Mouse (Mus musculus) thymus, postnatal 36 days (tissue): ENCODE results near the gene Pitpnm3.
"Not testable (repeated sequence)": the region's sequence is repeated elsewhere in the genome, so short reads cannot be mapped to it uniquely, and the experiment has no call there.

Experiments
- DNase-seq, 2 experiments: peaks; one replicate each; pipeline ENCODE4 v3.0.0; 2022; ENCODE audit warnings: mixed read lengths in 2 of 2

The Pitpnm3 gene

GRCm38 (mm10) chr11:72135383-72136158 is at the start of gene Pitpnm3:
Pitpnm3 (minus strand) TSS chr11:72135778.
- DNase-seq: no peak

DNA sequence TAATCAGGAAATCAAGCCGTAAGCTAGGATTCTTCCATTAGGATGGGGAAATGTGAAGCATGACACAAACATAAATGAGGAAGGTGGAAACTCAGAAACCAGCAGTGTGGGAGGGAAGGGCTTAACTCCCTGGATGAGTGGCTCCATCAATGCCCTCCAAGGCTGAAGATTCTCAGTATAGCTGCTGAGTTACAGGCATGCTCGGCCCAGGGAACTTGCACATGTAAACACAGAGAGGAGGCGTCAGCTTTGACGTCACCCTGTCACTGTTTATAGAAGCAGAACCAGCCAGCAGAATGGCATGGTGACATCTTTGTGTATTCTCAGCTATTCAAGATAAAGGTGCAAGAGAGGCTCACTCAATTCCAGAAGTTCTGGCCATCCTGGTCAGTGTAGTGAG is 48.7 kb upstream of the Pitpnm3 start:
- DNase-seq: no peak

DNA sequence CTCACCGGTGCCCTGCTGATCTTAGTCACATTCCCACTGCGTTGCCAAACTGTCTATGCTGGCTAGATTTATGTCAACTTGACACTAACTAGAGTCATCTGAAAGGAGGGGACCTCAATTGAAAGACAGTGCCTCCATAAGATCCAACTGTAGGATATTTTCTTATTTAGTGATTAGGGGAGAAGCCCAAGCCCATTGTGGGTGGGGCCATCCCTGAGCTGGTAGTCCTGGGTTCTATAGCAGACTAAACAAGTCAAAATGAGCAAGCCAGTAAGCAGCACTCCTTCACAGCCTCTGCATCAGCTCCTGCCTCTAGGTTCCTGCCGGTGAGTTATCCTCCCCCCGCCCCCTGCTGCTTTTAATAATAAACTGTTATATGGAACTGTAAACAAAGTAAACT is 45.6 kb upstream of the Pitpnm3 start:
- DNase-seq: no peak

DNA sequence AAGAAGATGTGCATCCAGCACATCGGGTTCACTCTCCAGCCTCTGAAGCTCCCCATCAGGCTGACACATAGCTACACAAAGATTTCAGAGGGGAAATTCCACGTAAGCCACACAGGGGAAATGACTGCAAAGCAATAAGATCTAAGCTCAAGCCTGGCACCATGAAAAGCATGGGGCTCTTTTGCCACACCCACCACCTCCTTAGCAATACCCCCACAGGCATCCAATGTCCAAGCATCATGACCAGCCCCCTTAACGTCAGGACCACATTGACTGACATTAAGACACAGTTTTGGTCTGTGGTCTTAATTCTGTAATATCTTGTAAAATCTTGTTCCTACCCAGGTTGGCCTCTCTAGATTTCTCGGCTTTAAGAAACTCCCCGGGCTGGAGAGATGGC is 45.0 kb upstream of the Pitpnm3 start:
- no peak for DNase-seq

DNA sequence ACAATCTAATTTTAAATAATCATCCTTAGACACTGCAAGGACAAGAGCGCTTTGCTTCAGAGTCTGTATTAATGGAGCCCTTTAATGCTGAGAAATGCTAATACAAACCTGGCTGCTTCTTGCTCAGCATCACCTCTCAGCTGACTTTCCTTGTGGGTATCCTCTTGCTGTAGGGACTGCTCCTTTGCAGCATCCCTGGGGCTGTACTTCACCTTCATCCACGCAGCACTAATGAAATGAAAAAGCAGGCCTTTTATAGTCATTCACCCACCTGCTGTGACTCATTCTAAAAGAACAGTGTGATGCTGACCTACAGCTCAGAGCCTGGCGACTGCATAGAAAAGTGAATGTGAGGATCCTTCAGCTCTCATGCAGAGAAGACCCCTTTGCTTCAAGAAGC is 41.0 kb upstream of the Pitpnm3 start:
- no peak for DNase-seq

DNA sequence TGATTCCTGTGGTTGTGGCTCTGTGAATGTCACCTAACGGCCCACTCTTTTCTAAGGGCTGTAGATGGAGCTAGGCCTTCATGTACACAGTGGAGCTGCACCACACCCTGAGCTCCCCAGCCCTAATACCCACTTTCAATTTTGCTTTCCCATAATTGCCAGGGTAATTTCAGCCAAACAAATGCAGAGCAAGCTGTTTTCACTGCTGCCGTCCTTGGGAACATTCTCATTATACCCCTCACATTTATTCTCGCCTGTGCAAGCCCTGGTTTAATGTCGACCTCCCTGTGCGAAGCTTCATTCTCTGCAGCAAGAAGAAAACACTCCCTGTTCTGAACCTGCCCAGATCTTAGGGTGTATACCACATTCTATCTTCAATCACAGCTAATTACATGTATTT is 40.4 kb upstream of the Pitpnm3 start:
- DNase-seq: no peak

GRCm38 (mm10) chr11:72174721-72175120 is 39.1 kb upstream of the Pitpnm3 start:
- DNase-seq: no peak

DNA sequence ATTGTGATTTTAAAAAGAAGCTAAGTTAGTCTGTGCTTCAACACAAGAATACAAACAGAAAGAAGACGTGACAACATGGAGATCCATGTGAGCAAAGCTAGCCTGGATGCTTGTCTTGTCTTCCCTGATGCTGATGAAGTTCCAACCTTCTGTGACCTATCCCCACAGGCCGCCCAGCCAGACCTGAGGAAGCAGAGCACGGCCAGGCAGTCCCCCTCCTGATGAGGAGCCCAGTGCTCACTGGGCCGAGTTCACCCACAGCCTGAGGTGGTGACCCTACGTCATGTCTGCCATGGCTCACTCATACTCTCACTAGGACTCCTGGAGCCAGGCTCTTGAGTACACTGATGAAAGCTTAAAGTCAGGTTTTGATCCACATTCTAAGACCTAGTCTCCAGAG is 37.9 kb upstream of the Pitpnm3 start:
- no peak for DNase-seq

GRCm38 (mm10) chr11:72171906-72172305 is 36.3 kb upstream of the Pitpnm3 start:
- DNase-seq: not testable (repeated sequence)

- no peak for DNase-seq
Measured at GRCm38 (mm10) chr11:72169871-72170270, 34.3 kb upstream of the Pitpnm3 start.

- no peak for DNase-seq
Measured at GRCm38 (mm10) chr11:72163198-72163597, 27.6 kb upstream of the Pitpnm3 start.

DNA sequence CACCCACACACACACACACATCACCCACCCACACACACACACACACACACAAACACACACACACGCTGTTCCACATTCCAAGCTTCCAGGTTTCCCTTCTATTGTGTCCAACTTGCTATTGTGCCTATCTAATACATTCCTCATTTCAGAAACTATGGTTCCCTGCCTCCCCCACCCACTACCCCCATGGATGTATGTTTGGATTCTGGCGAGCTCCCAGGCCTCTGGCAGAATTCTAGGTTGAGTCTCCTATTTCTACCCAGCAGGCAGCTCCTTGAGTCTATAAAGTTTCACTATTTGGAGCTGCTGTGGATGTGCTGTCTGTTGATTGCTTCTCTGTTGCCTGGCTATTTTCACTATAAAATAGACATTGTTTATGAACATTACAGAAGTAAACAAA is 21.0 kb upstream of the Pitpnm3 start:
- no peak for DNase-seq

DNA sequence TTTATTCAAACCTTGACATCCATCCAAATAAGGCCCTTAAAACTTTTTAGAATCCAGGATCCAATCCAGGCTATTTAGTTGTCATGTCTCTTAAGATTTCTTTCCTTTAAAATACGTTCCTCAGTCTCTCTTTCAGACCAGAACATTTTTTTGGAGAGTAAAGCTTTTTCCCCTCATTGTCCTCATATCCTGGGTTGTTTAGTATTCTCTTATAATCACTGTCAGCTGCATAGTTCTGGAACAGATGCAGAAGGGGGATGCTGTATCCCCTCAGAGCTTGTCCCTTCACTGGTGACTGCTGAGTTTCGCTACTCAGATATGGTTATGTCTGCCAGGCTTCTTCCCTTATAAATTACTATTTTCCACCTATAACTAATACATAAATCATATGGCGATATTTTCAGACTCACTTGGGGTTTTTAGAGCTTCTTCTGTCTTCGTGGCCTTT is 20.4 kb upstream of the Pitpnm3 start:
- DNase-seq: no peak

GRCm38 (mm10) chr11:72155186-72155980 is 19.8 kb upstream of the Pitpnm3 start:
- no peak for DNase-seq

GRCm38 (mm10) chr11:72153122-72153862 is 17.7 kb upstream of the Pitpnm3 start:
- no peak for DNase-seq

GRCm38 (mm10) chr11:72151120-72151519 is 15.5 kb upstream of the Pitpnm3 start:
- no peak for DNase-seq

DNA sequence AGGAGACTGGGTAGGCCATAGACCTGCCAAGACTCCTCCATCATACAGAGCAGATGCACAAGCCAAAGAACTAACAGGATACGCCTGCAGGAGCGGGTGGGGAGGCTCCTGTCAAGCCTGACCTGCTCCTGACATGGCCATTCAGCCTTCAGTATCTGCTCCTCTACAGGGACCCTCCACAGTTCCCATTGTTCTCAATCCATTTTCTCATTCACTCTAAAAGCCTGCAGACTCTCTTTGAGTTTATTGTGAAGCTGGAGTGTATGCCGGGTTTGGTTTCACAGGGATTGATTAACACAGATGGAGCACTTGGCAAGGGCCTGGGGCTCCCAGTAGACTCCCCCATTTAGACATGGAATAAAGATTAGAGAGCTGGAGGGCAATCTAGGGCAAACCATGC is 12.3 kb upstream of the Pitpnm3 start:
- no peak for DNase-seq

GRCm38 (mm10) chr11:72145877-72146248 is 10.3 kb upstream of the Pitpnm3 start:
- DNase-seq: no peak

DNA sequence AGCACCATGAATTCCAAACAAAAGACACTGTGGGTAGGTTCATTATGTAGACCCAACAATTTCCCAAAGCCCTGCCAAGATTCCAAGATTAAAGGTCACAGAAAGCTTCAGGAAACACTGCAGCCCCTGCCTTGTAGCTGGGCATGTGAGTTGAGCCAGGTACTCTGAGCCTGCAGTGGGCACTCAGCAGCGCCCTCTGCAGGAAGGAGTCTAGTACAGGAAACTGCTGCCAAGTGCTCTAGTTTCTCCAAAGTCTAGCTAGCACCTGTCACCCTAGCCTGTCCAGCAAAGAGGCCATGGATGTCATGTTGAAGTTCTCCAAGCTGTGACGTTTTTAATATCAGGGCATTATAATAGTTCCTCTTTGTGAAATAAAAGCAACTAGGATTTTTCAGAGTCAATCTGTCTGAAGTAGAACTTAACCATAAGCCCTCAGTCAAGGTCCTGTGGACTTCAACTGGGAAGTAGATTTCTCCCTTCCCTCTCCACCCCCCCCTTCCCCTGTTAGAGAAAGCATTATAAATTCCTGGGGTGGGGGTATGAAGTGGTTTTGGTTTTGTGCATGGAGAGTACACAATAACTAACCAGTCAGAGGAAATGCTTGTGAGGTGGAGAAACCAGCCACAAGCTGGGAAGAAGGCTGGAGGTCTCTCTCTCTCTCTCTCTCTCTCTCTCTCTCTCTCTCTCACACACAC is 9.8 kb upstream of the Pitpnm3 start:
- no peak for DNase-seq

DNA sequence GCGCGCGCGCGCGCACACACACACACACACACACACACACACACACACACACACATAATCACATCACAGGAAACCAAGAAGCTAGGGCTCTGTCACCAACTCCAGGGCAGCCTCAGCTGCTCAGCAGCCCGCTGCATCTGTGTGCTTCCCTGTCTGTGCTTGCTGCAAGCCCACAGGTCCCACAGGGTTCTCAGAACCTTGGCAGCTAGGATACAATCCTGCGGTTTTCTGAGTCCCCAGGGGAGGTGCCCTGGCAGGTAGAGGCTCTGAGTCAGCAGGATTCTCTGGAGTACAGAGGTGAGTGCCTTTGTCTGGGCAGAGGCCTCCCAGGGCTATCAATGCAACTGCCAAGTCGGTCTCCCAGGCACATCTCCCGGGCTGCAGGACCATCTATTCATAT is 7.3 kb upstream of the Pitpnm3 start:
- no peak for DNase-seq

DNA sequence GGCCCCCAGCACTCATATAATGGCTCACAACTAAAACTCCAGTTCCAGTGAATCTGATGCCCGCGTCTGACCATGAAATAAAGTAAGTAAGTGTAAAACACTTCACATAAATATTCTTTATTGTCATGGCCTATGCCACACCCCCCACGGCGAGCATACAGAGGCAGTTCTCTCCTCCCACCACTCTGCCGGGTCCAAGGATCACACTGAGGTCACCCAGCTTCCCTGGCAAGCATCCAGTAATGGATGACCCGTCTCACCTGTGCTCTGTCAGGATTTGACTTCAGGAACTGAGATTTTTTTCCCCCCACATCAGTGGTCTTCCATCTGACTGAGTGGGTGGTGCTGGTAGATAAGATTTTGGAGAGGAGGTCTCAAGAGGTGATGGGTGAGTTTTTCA is 4.6 kb upstream of the Pitpnm3 start:
- no peak for DNase-seq

- no peak for DNase-seq
Measured at GRCm38 (mm10) chr11:72136231-72136982, 829 bp upstream of the Pitpnm3 start.
